Mouse (Mus musculus): ENCODE results near the gene Rpl37. TPM values are rescaled to one million over a fixed set of nuclear protein-coding genes. Genes with fewer than 3 reads are reported as not detected.

Rpl37 gene
- polyA plus RNA-seq, 1 experiment = 876 TPM

GRCm38 (mm10) chr15:5149187-5149586 is 32.7 kb downstream of the Rpl37 start:
- DNase-seq (ENCODE audit: low read depth) = no peak

GRCm38 (mm10) chr15:5152171-5152570 is 35.7 kb downstream of the Rpl37 start:
- no peak for DNase-seq (ENCODE audit: low read depth)

- no peak for DNase-seq (ENCODE audit: low read depth)
Measured at GRCm38 (mm10) chr15:5154621-5155020, 38.2 kb downstream of the Rpl37 start.

- no peak for DNase-seq (ENCODE audit: low read depth)
Measured at GRCm38 (mm10) chr15:5155093-5155492, 38.6 kb downstream of the Rpl37 start.

GRCm38 (mm10) chr15:5156355-5156754 is 39.9 kb downstream of the Rpl37 start:
- DNase-seq (ENCODE audit: low read depth) = no peak

GRCm38 (mm10) chr15:5157386-5157785 is 40.9 kb downstream of the Rpl37 start:
- DNase-seq (ENCODE audit: low read depth) = no peak

GRCm38 (mm10) chr15:5158827-5159226 is 42.4 kb downstream of the Rpl37 start:
- no peak for DNase-seq (ENCODE audit: low read depth)

GRCm38 (mm10) chr15:5165121-5165773 is 48.8 kb downstream of the Rpl37 start:
- no peak for DNase-seq (ENCODE audit: low read depth)

Other genes starting within 250 kb of the Rpl37 start
- 0.58 and 1.1 TPM in 2 replicates for gene Mroh2b, start 217.9 kb upstream of the Rpl37 start, polyA plus RNA-seq (2012; rRNA removed)
- gene C7, start 52.9 kb upstream of the Rpl37 start, polyA plus RNA-seq (2012; rRNA removed) = 37.8 and 69.5 TPM in 2 replicates
- gene Card6, start 8.1 kb upstream of the Rpl37 start, polyA plus RNA-seq (2012; rRNA removed) = 2.4 and 4.0 TPM in 2 replicates
- gene Prkaa1, start 27.2 kb downstream of the Rpl37 start, polyA plus RNA-seq (2012; rRNA removed) = 7.8 and 8.8 TPM in 2 replicates
- gene Ttc33, start 68.9 kb downstream of the Rpl37 start, polyA plus RNA-seq (2012; rRNA removed) = 7.7 and 12.0 TPM in 2 replicates
- gene Ptger4, start 127.5 kb downstream of the Rpl37 start, polyA plus RNA-seq (2012; rRNA removed) = 8.5 and 9.9 TPM in 2 replicates

Data from gonadal fat pad, adult 2 months (tissue).